Mouse (Mus musculus) right cerebral cortex, postnatal 25 days (tissue): ENCODE data around the gene Cfap206.

Experiments
- DNase-seq: peaks from one replicate; pipeline ENCODE4 v3.0.0; 2022

The Cfap206 gene

GRCm38 (mm10) chr4:34667923-34668322, 62.1 kb downstream of the Cfap206 start:
- no peak for DNase-seq

GRCm38 (mm10) chr4:34661927-34662326, 68.1 kb downstream of the Cfap206 start:
- peak; percentile 22 for DNase-seq

DNA sequence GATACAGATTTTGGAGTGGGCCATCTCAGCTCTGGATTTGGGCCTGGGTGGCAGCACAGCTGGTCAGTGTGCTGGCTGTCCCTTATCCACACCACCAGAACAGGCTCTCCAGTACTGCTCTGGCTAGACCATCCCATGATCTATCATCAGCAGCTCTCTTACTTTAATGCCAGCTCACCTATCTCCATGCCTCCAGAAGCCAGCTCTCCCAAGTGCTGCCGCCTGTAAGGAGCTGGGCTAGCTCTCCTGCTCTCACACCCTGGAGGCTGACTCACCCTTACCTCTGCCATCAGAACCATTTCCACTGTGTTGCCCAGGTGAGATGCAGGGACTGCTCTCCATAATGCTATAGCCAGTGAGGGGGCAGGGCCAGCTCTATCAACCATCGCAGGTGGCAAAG, 68.5 kb downstream of the Cfap206 start:
- no peak for DNase-seq

GRCm38 (mm10) chr4:34659012-34659411, 71.0 kb downstream of the Cfap206 start:
- no peak for DNase-seq

GRCm38 (mm10) chr4:34656101-34656500, 73.9 kb downstream of the Cfap206 start:
- DNase-seq: no peak

DNA sequence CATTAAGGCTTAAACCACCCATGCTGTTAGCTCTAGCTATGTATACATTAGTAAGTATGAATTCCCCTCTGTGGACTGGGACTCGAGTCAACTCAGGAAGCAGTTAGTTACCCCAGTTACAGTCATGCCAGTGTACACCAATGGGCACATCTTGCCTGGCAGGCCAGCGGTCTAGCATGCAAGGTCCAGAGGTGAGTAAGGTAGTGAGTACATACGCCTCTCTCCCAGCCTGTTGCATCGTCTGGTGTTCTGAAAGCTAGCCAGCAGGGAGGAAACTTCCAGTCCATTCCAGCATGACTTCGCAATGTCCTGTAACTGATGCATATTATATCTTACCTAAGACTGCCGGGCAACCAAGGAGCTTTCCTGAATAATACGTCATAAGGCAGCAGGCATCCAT, 76.8 kb downstream of the Cfap206 start:
- no peak for DNase-seq

DNA sequence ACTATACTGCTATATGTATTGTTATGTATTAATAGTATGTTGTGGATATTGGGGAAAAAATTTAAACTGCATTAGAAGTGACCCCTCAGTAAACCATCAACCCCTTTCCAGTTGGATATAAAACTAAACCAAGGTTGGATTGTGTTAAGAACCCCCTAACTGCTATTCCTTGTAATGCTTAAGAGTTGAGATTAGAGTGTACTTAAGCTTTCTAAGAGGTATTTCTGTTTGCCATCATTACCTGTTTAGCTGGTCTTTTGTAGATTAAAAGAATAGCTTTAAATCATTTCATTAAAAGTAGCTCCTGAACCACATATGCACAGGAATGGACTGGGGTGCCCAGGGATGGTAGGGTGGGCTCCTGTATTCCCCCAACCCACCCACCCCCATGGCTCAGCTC, 85.2 kb downstream of the Cfap206 start:
- DNase-seq: no peak

- DNase-seq: no peak
Measured at GRCm38 (mm10) chr4:34640731-34641130, 89.3 kb downstream of the Cfap206 start.

GRCm38 (mm10) chr4:34639745-34640364, 90.2 kb downstream of the Cfap206 start:
- no peak for DNase-seq
